Mouse (Mus musculus) spleen, adult 2 months (tissue): ENCODE measurements at regions not wholly inside any gene's neighbourhood (a gene's known extent, or its start where the extent isn't known, plus 50 kb on each side); places are given as distances from the start of the nearest gene placed in this dataset.

Source experiments
- CTCF ChIP-seq: fragments of 200-500 bp; IDR thresholded peaks from 2 replicates; pipeline ENCODE4 v1.5.1; 2011; ENCODE audit warnings: mild to moderate bottlenecking, inconsistent platforms; ENCODE audit not compliant: insufficient read depth, insufficient read length, insufficient replicate concordance; ENCODE audit errors: extremely low read depth
- POLR2A ChIP-seq: fragments of 200-500 bp; IDR thresholded peaks from 2 replicates; pipeline ENCODE4 v1.6.1; 2011; ENCODE audit warnings: low read depth, low read length, inconsistent platforms

- TF ChIP-seq POLR2A (no peak), CTCF (no peak)
These were observed 92.1 kb downstream of the Matn1 start for GRCm38 (mm10) chr4:131036292-131036691.
